Mouse (Mus musculus): ENCODE data around the gene Chaf1a. TPM values are rescaled to one million over a fixed set of nuclear protein-coding genes. Genes with fewer than 3 reads are reported as not detected.
A peak's percentile ranks its signal among the peaks of the same experiment; 100 is the strongest.
"Not testable (repeated sequence)": the region's sequence is repeated elsewhere in the genome, so short reads cannot be mapped to it uniquely, and the experiment has no call there.

Chaf1a gene
- polyA plus RNA-seq, 1 experiment from 2014 or later, result 5.0 TPM

GRCm38 (mm10) chr17:56057381-56058120 is 17.3 kb downstream of the Chaf1a start:
- no peaks in the 10 kb centered on the region for H3K27me3 ChIP-seq (replicated peaks)
- H3K9me3 ChIP-seq, result no peaks in the 10 kb centered on the region
- H3K27ac ChIP-seq, result no peak overlapping the region
- 81% methylated on average over 11 of the region's 11 CpGs for WGBS
- no peak overlapping the region for H3K4me3 ChIP-seq
- no peak for ATAC-seq (replicated peaks)
- H3K4me2 ChIP-seq, result no peak overlapping the region
- H3K4me1 ChIP-seq, result no peaks in the 10 kb centered on the region
- H3K36me3 ChIP-seq (replicated peaks), result no peaks in the 10 kb centered on the region
- H3K9ac ChIP-seq, result no peak overlapping the region

GRCm38 (mm10) chr17:56062081-56062480 is 21.8 kb downstream of the Chaf1a start:
- WGBS, result 95% methylated on average over 7 of the region's 7 CpGs
- Histone ChIP-seq H3K4me1 (no peaks in the 10 kb centered on the region), H3K4me2 (no peak overlapping the region), H3K36me3 (replicated peaks) (peaks cover 5% of the 10 kb centered on the region; the same call in 1 of the 2 replicates), H3K9me3 (no peaks in the 10 kb centered on the region), H3K27ac (no peak overlapping the region), H3K9ac (no peak overlapping the region), H3K4me3 (no peak overlapping the region), H3K27me3 (replicated peaks) (no peaks in the 10 kb centered on the region)
- ATAC-seq (replicated peaks), result no peak

- not testable (repeated sequence) for H3K4me3 ChIP-seq; H3K4me2 ChIP-seq; H3K27me3 ChIP-seq (replicated peaks); H3K9ac ChIP-seq; H3K4me1 ChIP-seq; H3K27ac ChIP-seq; H3K9me3 ChIP-seq; ATAC-seq (replicated peaks)
- peaks cover 40% of the 10 kb centered on the region for H3K36me3 ChIP-seq (replicated peaks)
- 83% methylated on average over 6 of the region's 6 CpGs for WGBS
These were observed 25.5 kb downstream of the Chaf1a start for GRCm38 (mm10) chr17:56065715-56066114.

DNA sequence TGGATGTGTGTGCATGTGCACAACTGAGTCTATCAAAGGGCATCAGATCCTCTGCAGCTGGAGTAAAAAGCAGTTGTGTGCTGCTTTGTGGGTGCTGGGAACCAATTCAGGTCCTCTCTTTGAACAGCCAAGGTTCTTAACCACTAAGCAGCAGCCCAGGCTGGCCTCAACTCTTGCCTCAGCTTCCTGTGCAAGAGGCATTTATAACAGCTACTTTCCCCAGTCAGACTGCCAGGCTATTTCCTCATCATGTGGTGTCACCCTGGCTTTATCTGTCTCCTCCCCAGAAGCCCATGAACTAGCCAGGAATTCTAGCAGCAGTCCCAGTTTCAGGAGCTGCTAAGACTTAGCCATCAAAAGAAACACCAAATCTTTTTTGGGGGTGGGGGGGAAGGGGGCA is 26.2 kb downstream of the Chaf1a start:
- no peaks in the 10 kb centered on the region for H3K4me1 ChIP-seq
- no peak overlapping the region for H3K4me2 ChIP-seq
- H3K9me3 ChIP-seq, result no peaks in the 10 kb centered on the region
- peaks cover 47% of the 10 kb centered on the region for H3K36me3 ChIP-seq (replicated peaks)
- H3K27me3 ChIP-seq (replicated peaks), result no peaks in the 10 kb centered on the region
- H3K9ac ChIP-seq, result no peak overlapping the region
- H3K4me3 ChIP-seq, result no peak overlapping the region
- ATAC-seq (replicated peaks), result no peak
- no peak overlapping the region for H3K27ac ChIP-seq

GRCm38 (mm10) chr17:56069066-56069465 is 28.8 kb downstream of the Chaf1a start:
- H3K9ac ChIP-seq, result no peak overlapping the region
- H3K4me3 ChIP-seq, result no peak overlapping the region
- H3K27me3 ChIP-seq (replicated peaks), result no peaks in the 10 kb centered on the region
- H3K4me1 ChIP-seq, result peaks cover 7% of the 10 kb centered on the region
- no peaks in the 10 kb centered on the region for H3K9me3 ChIP-seq
- ATAC-seq (replicated peaks), result no peak
- peaks cover 58% of the 10 kb centered on the region for H3K36me3 ChIP-seq (replicated peaks)
- 94% methylated on average over 14 of the region's 14 CpGs for WGBS
- H3K27ac ChIP-seq, result no peak overlapping the region
- no peak overlapping the region for H3K4me2 ChIP-seq

DNA sequence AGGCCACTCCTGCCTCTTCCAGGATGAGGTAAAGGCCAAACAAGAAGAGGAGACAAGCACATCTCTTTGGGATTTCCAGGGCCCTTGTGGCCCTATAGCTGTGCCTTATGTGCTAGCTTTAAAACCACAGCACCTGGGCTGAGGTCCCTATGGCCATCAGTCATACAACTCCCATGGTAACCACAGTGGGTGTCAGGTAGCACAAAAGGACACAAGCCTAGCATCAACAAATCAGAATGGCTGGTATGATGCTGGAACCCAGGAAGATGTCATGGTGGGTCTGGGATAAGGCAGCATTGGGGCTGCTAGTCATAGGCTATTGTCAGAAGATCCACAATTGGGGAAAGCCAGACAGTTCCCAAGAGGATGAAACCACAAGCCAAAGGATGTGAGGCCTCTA is 30.9 kb downstream of the Chaf1a start:
- Histone ChIP-seq H3K27me3 (replicated peaks) (no peaks in the 10 kb centered on the region), H3K9me3 (no peaks in the 10 kb centered on the region), H3K4me1 (peaks cover 19% of the 10 kb centered on the region), H3K4me2 (no peak overlapping the region), H3K36me3 (replicated peaks) (peaks cover 57% of the 10 kb centered on the region), H3K9ac (no peak overlapping the region), H3K4me3 (no peak overlapping the region), H3K27ac (no peak overlapping the region)
- no peak for ATAC-seq (replicated peaks)

DNA sequence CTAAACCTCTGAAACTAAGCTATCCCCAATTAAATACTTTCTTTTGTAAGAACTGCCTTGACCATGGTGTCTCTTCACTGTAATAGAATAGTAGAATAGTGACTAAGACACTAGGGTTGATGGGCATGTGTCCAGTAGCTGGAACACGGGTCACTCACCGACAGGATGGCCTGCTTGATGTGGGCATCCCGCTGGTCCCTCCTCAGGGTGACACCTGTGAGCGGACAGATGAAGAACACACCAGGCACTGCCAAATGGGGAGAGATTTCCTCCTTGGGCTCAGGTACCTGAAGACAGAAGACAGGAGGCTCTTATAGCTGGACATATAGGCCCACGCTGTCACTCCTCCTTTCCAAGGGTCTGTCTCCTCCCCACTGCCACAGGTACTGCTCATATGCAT is 32.0 kb downstream of the Chaf1a start:
- no peak for ATAC-seq (replicated peaks)
- no peak overlapping the region for H3K27ac ChIP-seq
- H3K36me3 ChIP-seq (replicated peaks), result peaks cover 52% of the 10 kb centered on the region
- no peaks in the 10 kb centered on the region for H3K9me3 ChIP-seq
- no peaks in the 10 kb centered on the region for H3K27me3 ChIP-seq (replicated peaks)
- peaks cover 19% of the 10 kb centered on the region for H3K4me1 ChIP-seq
- WGBS, result 87% methylated on average over 5 of the region's 5 CpGs
- H3K4me2 ChIP-seq, result no peak overlapping the region
- H3K9ac ChIP-seq, result no peak overlapping the region
- no peak overlapping the region for H3K4me3 ChIP-seq

DNA sequence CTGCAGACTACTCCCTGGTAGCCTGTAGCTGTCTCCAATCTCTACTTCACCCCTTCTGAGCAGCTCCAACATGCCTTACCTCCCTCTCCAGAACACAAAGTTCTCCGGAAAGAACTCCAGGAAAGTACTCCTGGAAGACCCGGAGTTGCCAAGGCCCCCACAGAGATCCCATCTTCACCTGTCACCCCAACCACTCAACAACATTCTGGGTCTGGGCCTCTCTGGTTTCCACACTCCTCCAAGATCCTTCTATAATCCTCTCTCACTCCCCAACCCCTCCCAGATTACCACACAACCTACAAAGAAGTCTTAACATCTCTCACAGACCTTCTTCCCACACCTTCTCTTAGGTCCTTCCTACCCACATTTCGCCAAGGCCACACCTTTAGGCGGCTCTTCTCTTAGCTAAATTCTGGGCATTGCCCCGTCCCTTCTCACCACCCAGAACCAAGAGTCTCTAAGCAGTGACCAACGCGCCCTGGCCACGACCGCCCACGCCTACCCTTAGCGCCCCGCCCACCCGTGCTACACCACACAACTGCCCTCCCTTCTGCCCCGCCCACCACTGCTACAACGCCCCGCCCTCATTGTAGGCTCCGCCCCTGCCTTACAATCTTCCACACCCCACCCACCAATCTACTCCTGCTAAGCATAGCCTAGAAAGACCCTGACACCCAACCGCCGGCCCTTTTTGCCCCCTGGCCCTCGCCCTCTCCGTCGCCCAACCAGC is 34.0 kb downstream of the Chaf1a start:
- H3K4me3 ChIP-seq, result peak overlapping the region; percentile 89
- ATAC-seq (replicated peaks), result peak; percentile 2
- peak overlapping the region; percentile 91 for H3K27ac ChIP-seq
- peak overlapping the region; percentile 93 for H3K4me2 ChIP-seq
- peaks cover 32% of the 10 kb centered on the region for H3K36me3 ChIP-seq (replicated peaks)
- H3K9me3 ChIP-seq, result no peaks in the 10 kb centered on the region
- WGBS, result 10% methylated on average over 22 of the region's 22 CpGs
- no peaks in the 10 kb centered on the region for H3K27me3 ChIP-seq (replicated peaks)
- peak overlapping the region; percentile 95 for H3K9ac ChIP-seq
- H3K4me1 ChIP-seq, result peaks cover 19% of the 10 kb centered on the region

- no peaks in the 10 kb centered on the region for H3K9me3 ChIP-seq
- peak within 1 kb of the TSS; percentile 95 for H3K9ac ChIP-seq
- peak within 1 kb of the TSS; percentile 89 for H3K4me3 ChIP-seq
- ATAC-seq (replicated peaks), result peak; percentile 53
- peak within 1 kb of the TSS; percentile 91 for H3K27ac ChIP-seq
- no peaks in the 10 kb centered on the region for H3K27me3 ChIP-seq (replicated peaks)
- H3K4me2 ChIP-seq, result peak within 1 kb of the TSS; percentile 93
- H3K36me3 ChIP-seq (replicated peaks), result peaks cover 27% of the 10 kb centered on the region
- H3K4me1 ChIP-seq, result peaks cover 19% of the 10 kb centered on the region
- under 1% methylated on average over 35 of the region's 35 CpGs for WGBS
These were observed 34.6 kb downstream of the Chaf1a start, which contains the start of gene Ubxn6 for GRCm38 (mm10) chr17:56074827-56075208. Ubxn6 (minus strand) TSS chr17:56075028.

DNA sequence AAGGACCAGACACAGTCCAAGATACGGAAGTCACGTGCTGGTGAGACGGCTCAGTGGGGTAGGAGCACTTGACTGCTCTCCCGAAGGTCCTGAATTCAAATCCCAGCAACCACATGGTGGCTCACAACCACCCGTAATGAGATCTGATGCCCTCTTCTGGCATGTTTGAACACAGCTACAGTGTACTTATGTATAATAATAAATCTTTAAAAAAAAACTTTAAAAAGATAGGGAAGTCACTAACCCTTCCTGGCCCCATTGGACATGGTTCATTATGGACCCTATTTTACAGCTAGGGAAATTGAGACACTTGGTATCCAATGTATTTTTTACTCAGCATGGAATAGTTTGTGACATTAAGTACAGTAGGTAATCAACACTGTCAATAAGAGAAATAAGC is 37.3 kb downstream of the Chaf1a start:
- no peaks in the 10 kb centered on the region for H3K27me3 ChIP-seq (replicated peaks)
- H3K9me3 ChIP-seq, result no peaks in the 10 kb centered on the region
- no peak for ATAC-seq (replicated peaks)
- H3K4me2 ChIP-seq, result no peak overlapping the region
- no peak overlapping the region for H3K9ac ChIP-seq
- H3K36me3 ChIP-seq (replicated peaks), result 0 out of 2 replicates have a peak, but pooled peaks cover under 1% of the 10 kb centered on the region
- WGBS, result 90% methylated on average over 5 of the region's 5 CpGs
- no peak overlapping the region for H3K27ac ChIP-seq
- H3K4me3 ChIP-seq, result no peak overlapping the region
- peaks cover 45% of the 10 kb centered on the region for H3K4me1 ChIP-seq

DNA sequence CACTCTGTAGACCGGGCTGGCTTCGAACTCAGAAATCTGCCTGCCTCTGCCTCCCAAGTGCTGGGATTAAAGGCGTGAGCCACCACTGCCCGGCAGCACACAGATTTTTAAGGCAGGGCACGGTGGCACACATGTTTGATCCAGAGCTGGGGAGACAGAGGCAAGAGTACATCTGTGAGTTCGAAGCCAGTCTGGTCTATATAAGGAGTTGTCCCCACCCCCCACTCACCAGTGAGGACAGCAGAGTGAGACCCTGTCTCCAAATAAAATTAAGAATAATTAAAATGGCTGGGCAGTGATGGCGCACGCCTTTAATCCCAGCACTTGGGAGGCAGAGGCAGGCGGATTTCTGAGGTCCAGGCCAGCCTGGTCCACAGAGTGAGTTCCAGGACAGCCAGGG is 38.1 kb downstream of the Chaf1a start:
- not testable (repeated sequence) for H3K27me3 ChIP-seq (replicated peaks); H3K9me3 ChIP-seq; ATAC-seq (replicated peaks); H3K9ac ChIP-seq; H3K36me3 ChIP-seq (replicated peaks)
- peak overlapping the region; percentile 41; the same call in 1 of the 2 replicates for H3K27ac ChIP-seq
- 71% methylated on average over 9 of the region's 9 CpGs for WGBS
- peaks cover 53% of the 10 kb centered on the region for H3K4me1 ChIP-seq
- H3K4me2 ChIP-seq, result peak overlapping the region; percentile 99
- H3K4me3 ChIP-seq, result peak overlapping the region; percentile 99

GRCm38 (mm10) chr17:56078880-56079795 is 38.9 kb downstream of the Chaf1a start, which contains the start of gene Hdgfl2:
Hdgfl2 (plus strand) TSS chr17:56079634.
- no peaks in the 10 kb centered on the region for H3K9me3 ChIP-seq
- H3K27me3 ChIP-seq (replicated peaks), result no peaks in the 10 kb centered on the region
- peak within 1 kb of the TSS; percentile 99 for H3K4me3 ChIP-seq
- H3K9ac ChIP-seq, result peak within 1 kb of the TSS; percentile 94
- peak within 1 kb of the TSS; percentile 99 for H3K4me2 ChIP-seq
- under 1% methylated on average over 60 of the region's 61 CpGs for WGBS
- H3K36me3 ChIP-seq (replicated peaks), result no peaks in the 10 kb centered on the region; the same call in 1 of the 2 replicates
- peak within 1 kb of the TSS; percentile 80 for H3K27ac ChIP-seq
- peaks cover 50% of the 10 kb centered on the region for H3K4me1 ChIP-seq
- ATAC-seq (replicated peaks), result peak; percentile 94

All from midbrain, embryonic 15.5 days (tissue).